Mouse (Mus musculus) G1E (cell line): Measurements from ENCODE around the gene Cdcp2. TPM values are rescaled to one million over a fixed set of nuclear protein-coding genes. Genes with fewer than 3 reads are reported as not detected.

Experiments
- ATAC-seq: 2 replicates; pipeline ENCODE4 v1.8.0; 2016; ENCODE audit warnings: mild to moderate bottlenecking; ENCODE audit not compliant: insufficient number of reproducible peaks, poor library complexity, low FRiP score, severe bottlenecking; ENCODE audit errors: extremely low read depth
- DNase-seq: peaks from one replicate; pipeline ENCODE4 v3.0.0; 2012; ENCODE audit warnings: low spot score
- H3K27me3 ChIP-seq: 2 replicates; pipeline ENCODE4 v1.6.1; 2012; ENCODE audit warnings: mild to moderate bottlenecking, low read length, inconsistent platforms; ENCODE audit not compliant: insufficient read depth
- H3K36me3 ChIP-seq: replicated peaks from 2 replicates; pipeline ENCODE3; 2012; ENCODE audit warnings: mild to moderate bottlenecking, inconsistent platforms
- H3K4me1 ChIP-seq: 2 replicates; pipeline ENCODE4 v1.6.1; 2012; ENCODE audit warnings: low read depth, low read length, inconsistent platforms, mixed read lengths; ENCODE audit not compliant: insufficient read depth
- H3K4me3 ChIP-seq: 2 replicates; pipeline ENCODE4 v1.5.1; 2012; ENCODE audit warnings: low read depth, mild to moderate bottlenecking, inconsistent platforms, low read length, moderate library complexity, mixed read lengths
- H3K9me3 ChIP-seq: replicated peaks from 2 replicates; pipeline ENCODE4 v1.6.1; 2012; ENCODE audit warnings: inconsistent platforms
- CTCF ChIP-seq: IDR thresholded peaks from 2 replicates; pipeline ENCODE4 v1.5.1; 2012; ENCODE audit warnings: low read depth, low read length, inconsistent platforms, mixed read lengths
- GATA1 ChIP-seq: IDR thresholded peaks from 2 replicates; pipeline ENCODE4 v1.6.1; 2012; ENCODE audit warnings: borderline replicate concordance, low read length, inconsistent platforms, mixed read lengths
- GATA2 ChIP-seq: IDR thresholded peaks from 2 replicates; pipeline ENCODE4 v1.6.1; 2012; ENCODE audit warnings: low read depth, low read length, inconsistent platforms, borderline replicate concordance
- POLR2AphosphoS5 ChIP-seq: IDR thresholded peaks from 2 replicates; pipeline ENCODE4 v1.6.1; 2012; ENCODE audit warnings: low read depth, low read length, inconsistent platforms; ENCODE audit not compliant: insufficient replicate concordance
- TAL1 ChIP-seq: conservative IDR thresholded peaks from 2 replicates; pipeline ENCODE4 v1.6.1; 2012; ENCODE audit warnings: low read depth, low read length, inconsistent platforms, mixed read lengths
- polyA plus RNA-seq: library from polyadenylated mRNA; stranded (reverse); fragments of >175 nt; gene quantifications from 2 replicates; pipeline ENCODE4 v1.2.3, GENCODE M21; 2012
- total RNA-seq, 2 experiments: library from RNA; stranded (forward) in 1 of 2; stranded (reverse) in 1 of 2; fragments of 200-1000 nt in 1 of 2; fragments of >200 nt in 1 of 2; fragmentation: Nextera tagmentation in 1 of 2; gene quantifications; 2 replicates each; pipeline ENCODE4 v1.2.3; 2014 to 2017

Cdcp2 gene
- total and polyA plus RNA-seq, 3 experiments = 0.11 TPM; not detected in 2

- Histone ChIP-seq H3K9me3 (no peaks in the 10 kb centered on the region), H3K4me1 (peaks cover 4% of the 10 kb centered on the region; the same call in 1 of the 2 replicates), H3K36me3 (no peaks in the 10 kb centered on the region), H3K4me3 (no peak overlapping the region), H3K27me3 (peaks cover 65% of the 10 kb centered on the region)
- ATAC-seq = no peak
- no peak for TF ChIP-seq GATA2
- DNase-seq = no peak
Measured at GRCm38 (mm10) chr4:107126389-107126788, 29.7 kb downstream of the Cdcp2 start.

GRCm38 (mm10) chr4:107126891-107127524 is 30.3 kb downstream of the Cdcp2 start:
- H3K27me3 ChIP-seq = peaks cover 62% of the 10 kb centered on the region
- no peaks in the 10 kb centered on the region for H3K36me3 ChIP-seq
- ATAC-seq (no peak), DNase-seq (no peak)
- H3K4me1 ChIP-seq = no peaks in the 10 kb centered on the region
- no peak overlapping the region for H3K4me3 ChIP-seq
- no peaks in the 10 kb centered on the region for H3K9me3 ChIP-seq
- TF ChIP-seq TAL1 = no peak
- no peak for TF ChIP-seq GATA2
- no peak for TF ChIP-seq GATA1
- no peak for TF ChIP-seq POLR2AphosphoS5
- TF ChIP-seq CTCF = no peak

- no peak for ATAC-seq
Measured at GRCm38 (mm10) chr4:107127901-107128669, 31.4 kb downstream of the Cdcp2 start.

GRCm38 (mm10) chr4:107129373-107129772 is 32.7 kb downstream of the Cdcp2 start:
- H3K9me3 ChIP-seq = no peaks in the 10 kb centered on the region
- no peak overlapping the region for H3K4me3 ChIP-seq
- peaks cover 63% of the 10 kb centered on the region for H3K27me3 ChIP-seq
- TF ChIP-seq CTCF (no peak), GATA1 (no peak), GATA2 (no peak), POLR2AphosphoS5 (no peak), TAL1 (no peak)
- DNase-seq (no peak), ATAC-seq (no peak)
- no peaks in the 10 kb centered on the region for H3K36me3 ChIP-seq
- H3K4me1 ChIP-seq = no peaks in the 10 kb centered on the region

More at GRCm38 (mm10) chr4:107127901-107128669, 31.4 kb downstream of the Cdcp2 start:
- TF ChIP-seq CTCF (no peak), TAL1 (no peak), POLR2AphosphoS5 (no peak), GATA1 (no peak)
- Histone ChIP-seq H3K4me1 (no peaks in the 10 kb centered on the region), H3K9me3 (no peaks in the 10 kb centered on the region), H3K4me3 (no peak overlapping the region), H3K27me3 (peaks cover 60% of the 10 kb centered on the region), H3K36me3 (no peaks in the 10 kb centered on the region)
- no peak for DNase-seq

- TF ChIP-seq GATA1 (no peak), TAL1 (no peak), GATA2 (no peak), CTCF (no peak), POLR2AphosphoS5 (no peak)
- no peak overlapping the region for H3K4me3 ChIP-seq
- no peaks in the 10 kb centered on the region for H3K4me1 ChIP-seq
- DNase-seq = no peak
- H3K27me3 ChIP-seq = peaks cover 54% of the 10 kb centered on the region
- H3K9me3 ChIP-seq = no peaks in the 10 kb centered on the region
- ATAC-seq = no peak
- H3K36me3 ChIP-seq = no peaks in the 10 kb centered on the region
Measured at GRCm38 (mm10) chr4:107130534-107130933, 33.8 kb downstream of the Cdcp2 start.

GRCm38 (mm10) chr4:107134891-107135290 is 38.2 kb downstream of the Cdcp2 start:
- TF ChIP-seq CTCF = no peak
- TF ChIP-seq TAL1 = no peak
- no peak for TF ChIP-seq GATA2
- no peak for TF ChIP-seq POLR2AphosphoS5
- TF ChIP-seq GATA1 = no peak
- no peak overlapping the region for H3K4me3 ChIP-seq
- DNase-seq = no peak
- H3K36me3 ChIP-seq = peaks cover 19% of the 10 kb centered on the region
- H3K27me3 ChIP-seq = peaks cover 20% of the 10 kb centered on the region
- no peaks in the 10 kb centered on the region for H3K9me3 ChIP-seq
- ATAC-seq = no peak
- no peaks in the 10 kb centered on the region for H3K4me1 ChIP-seq
